Mouse (Mus musculus) embryonic facial prominence, embryonic 11.5 days (tissue): ENCODE results near the gene Slc38a11. TPM values are rescaled to one million over a fixed set of nuclear protein-coding genes. Genes with fewer than 3 reads are reported as not detected.

ENCODE experiments used
- microRNA-seq: library from miRNA; unstranded; fragments of <30 nt; microRNA quantifications from one replicate; pipeline ENCODE4, GENCODE M21; 2016; ENCODE audit warnings: borderline number of aligned reads
- polyA plus RNA-seq: library from polyadenylated mRNA; unstranded; fragments of >200 nt; fragmentation: Nextera tagmentation; extraction: Ambion mirVana; gene quantifications from 2 replicates; pipeline ENCODE4 v1.2.1, GENCODE M21; 2014

Gene Slc38a11
- polyA plus RNA-seq, 1 experiment from 2014 or later, result not detected

Small RNAs within 50 kb of the gene (microRNA-seq; reads per million reads assigned to microRNA genes)
- not detected for gene Mir6337

Other genes with a start within 250 kb of the Slc38a11 start
- 2.2 and 2.4 TPM in 2 replicates for gene Cobll1, start 124.6 kb downstream of the Slc38a11 start, polyA plus RNA-seq
- gene Scn3a, start 203.6 kb upstream of the Slc38a11 start, polyA plus RNA-seq, result 5.6 and 6.9 TPM in 2 replicates